Mouse (Mus musculus): Measurements from ENCODE around the gene Lrtm2. TPM values are rescaled to one million over a fixed set of nuclear protein-coding genes. Genes with fewer than 3 reads are reported as not detected.

Lrtm2 gene
- polyA plus RNA-seq (2014; fragmentation: Illumina TruSeq; extraction: RNeasy Lipid Tissue Mini Kit (QIAGEN cat#74804); ENCODE audit: low read depth, low replicate concordance), result not detected

DNA sequence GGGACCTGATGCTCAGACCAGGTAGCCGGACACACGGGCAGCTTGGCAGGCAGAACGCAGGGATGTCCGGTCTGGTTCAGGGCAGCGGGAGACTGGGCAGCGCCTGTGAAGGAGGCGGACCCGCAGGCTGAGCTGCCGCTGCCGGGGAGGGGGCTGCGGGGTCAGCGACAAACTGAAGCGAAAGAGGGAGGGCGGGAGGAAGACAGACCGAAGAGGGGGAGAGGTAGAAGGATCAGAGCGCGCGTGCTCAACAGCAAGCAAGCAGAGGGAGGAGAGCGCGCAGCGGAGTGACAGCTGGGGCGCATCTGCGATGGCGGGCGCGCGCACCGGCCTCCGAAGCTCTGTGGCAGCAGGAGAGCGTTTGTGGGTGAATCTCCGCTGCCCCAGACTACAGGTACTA, at the start of gene Lrtm2:
Gene Lrtm2, minus strand, starts transcription at position 261 of the 400 bp plus-strand sequence.

Other genes starting within 250 kb of the Lrtm2 start
- gene Dcp1b, start 155.5 kb downstream of the Lrtm2 start, polyA plus RNA-seq (2014; fragmentation: Illumina TruSeq; extraction: RNeasy Lipid Tissue Mini Kit (QIAGEN cat#74804); ENCODE audit: low read depth, low replicate concordance), result 11.5 TPM
- gene Cacna1c, start 134.3 kb downstream of the Lrtm2 start, polyA plus RNA-seq (2014; fragmentation: Illumina TruSeq; extraction: RNeasy Lipid Tissue Mini Kit (QIAGEN cat#74804); ENCODE audit: low read depth, low replicate concordance), result 5.8 TPM
- gene Cacna2d4, start 94.2 kb downstream of the Lrtm2 start, polyA plus RNA-seq (2014; fragmentation: Illumina TruSeq; extraction: RNeasy Lipid Tissue Mini Kit (QIAGEN cat#74804); ENCODE audit: low read depth, low replicate concordance), result 0.06 TPM
- gene Adipor2, start 86.9 kb upstream of the Lrtm2 start, polyA plus RNA-seq (2014; fragmentation: Illumina TruSeq; extraction: RNeasy Lipid Tissue Mini Kit (QIAGEN cat#74804); ENCODE audit: low read depth, low replicate concordance), result 116 TPM
- gene Fbxl14, start 148.9 kb upstream of the Lrtm2 start, polyA plus RNA-seq (2014; fragmentation: Illumina TruSeq; extraction: RNeasy Lipid Tissue Mini Kit (QIAGEN cat#74804); ENCODE audit: low read depth, low replicate concordance), result 32.3 TPM
- not detected for gene Wnt5b, start 213.6 kb upstream of the Lrtm2 start, polyA plus RNA-seq (2014; fragmentation: Illumina TruSeq; extraction: RNeasy Lipid Tissue Mini Kit (QIAGEN cat#74804); ENCODE audit: low read depth, low replicate concordance)

Data from sigmoid colon, adult 10 weeks (tissue).